Mouse (Mus musculus): ENCODE results near the gene Psmb7. TPM values are rescaled to one million over a fixed set of nuclear protein-coding genes. Genes with fewer than 3 reads are reported as not detected.

Gene Psmb7
- polyA plus RNA-seq, 1 experiment: 99.0 TPM

- no peak overlapping the region for H3K27ac ChIP-seq (ENCODE audit: control insufficient read depth, insufficient read depth, low read length)
- TF ChIP-seq POLR2A (IDR thresholded peaks at IDR 0.05; ENCODE audit: control insufficient read depth, extremely low read depth, insufficient read depth, low read length, poor library complexity): no peak
- H3K4me3 ChIP-seq (ENCODE audit: control insufficient read depth, insufficient read depth, low read length): no peak overlapping the region
- H3K4me1 ChIP-seq (replicated peaks; ENCODE audit: control insufficient read depth, insufficient read depth, low read length): no peaks in the 10 kb centered on the region
- no peak for DNase-seq
- H3K36me3 ChIP-seq (ENCODE audit: control insufficient read depth, insufficient read depth, low read length): no peaks in the 10 kb centered on the region
- no peaks in the 10 kb centered on the region for H3K27me3 ChIP-seq (ENCODE audit: control insufficient read depth, insufficient read depth, low read length)
- WGBS: 96% methylated on average over 15 of the region's 15 CpGs
Observed at GRCm38 (mm10) chr2:38552004-38552443, 91.9 kb downstream of the Psmb7 start.

GRCm38 (mm10) chr2:38547793-38548517, 95.9 kb downstream of the Psmb7 start:
- Histone ChIP-seq H3K4me1 (replicated peaks; ENCODE audit: control insufficient read depth, insufficient read depth, low read length) (no peaks in the 10 kb centered on the region), H3K27me3 (ENCODE audit: control insufficient read depth, insufficient read depth, low read length) (no peaks in the 10 kb centered on the region), H3K36me3 (ENCODE audit: control insufficient read depth, insufficient read depth, low read length) (no peaks in the 10 kb centered on the region), H3K4me3 (ENCODE audit: control insufficient read depth, insufficient read depth, low read length) (no peak overlapping the region), H3K27ac (ENCODE audit: control insufficient read depth, insufficient read depth, low read length) (no peak overlapping the region)
- DNase-seq: no peak
- 72% methylated on average over 11 of the region's 11 CpGs for WGBS
- no peak for TF ChIP-seq CTCF (IDR thresholded peaks at IDR 0.05; ENCODE audit: borderline replicate concordance, control insufficient read depth, extremely low read depth, insufficient read depth, low read length, poor library complexity)
- TF ChIP-seq POLR2A (IDR thresholded peaks at IDR 0.05; ENCODE audit: control insufficient read depth, extremely low read depth, insufficient read depth, low read length, poor library complexity): no peak

- DNase-seq: no peak
- Histone ChIP-seq H3K4me3 (ENCODE audit: control insufficient read depth, insufficient read depth, low read length) (no peak overlapping the region), H3K27me3 (ENCODE audit: control insufficient read depth, insufficient read depth, low read length) (no peaks in the 10 kb centered on the region), H3K27ac (ENCODE audit: control insufficient read depth, insufficient read depth, low read length) (no peak overlapping the region), H3K4me1 (replicated peaks; ENCODE audit: control insufficient read depth, insufficient read depth, low read length) (no peaks in the 10 kb centered on the region), H3K36me3 (ENCODE audit: control insufficient read depth, insufficient read depth, low read length) (no peaks in the 10 kb centered on the region)
- TF ChIP-seq CTCF (IDR thresholded peaks at IDR 0.05; ENCODE audit: borderline replicate concordance, control insufficient read depth, extremely low read depth, insufficient read depth, low read length, poor library complexity) (no peak), POLR2A (IDR thresholded peaks at IDR 0.05; ENCODE audit: control insufficient read depth, extremely low read depth, insufficient read depth, low read length, poor library complexity) (no peak)
- WGBS: 94% methylated on average over 5 of the region's 5 CpGs
Observed at GRCm38 (mm10) chr2:38546748-38547147, 97.1 kb downstream of the Psmb7 start.

GRCm38 (mm10) chr2:38546222-38546621, 97.7 kb downstream of the Psmb7 start:
- TF ChIP-seq POLR2A (IDR thresholded peaks at IDR 0.05; ENCODE audit: control insufficient read depth, extremely low read depth, insufficient read depth, low read length, poor library complexity): no peak
- TF ChIP-seq CTCF (IDR thresholded peaks at IDR 0.05; ENCODE audit: borderline replicate concordance, control insufficient read depth, extremely low read depth, insufficient read depth, low read length, poor library complexity): no peak
- 95% methylated on average over 6 of the region's 6 CpGs for WGBS
- no peak for DNase-seq

GRCm38 (mm10) chr2:38545706-38546105, 98.2 kb downstream of the Psmb7 start:
- no peaks in the 10 kb centered on the region for H3K36me3 ChIP-seq (ENCODE audit: control insufficient read depth, insufficient read depth, low read length)
- no peaks in the 10 kb centered on the region for H3K4me1 ChIP-seq (replicated peaks; ENCODE audit: control insufficient read depth, insufficient read depth, low read length)
- no peak for DNase-seq
- TF ChIP-seq POLR2A (IDR thresholded peaks at IDR 0.05; ENCODE audit: control insufficient read depth, extremely low read depth, insufficient read depth, low read length, poor library complexity) (no peak), CTCF (IDR thresholded peaks at IDR 0.05; ENCODE audit: borderline replicate concordance, control insufficient read depth, extremely low read depth, insufficient read depth, low read length, poor library complexity) (no peak)
- H3K27ac ChIP-seq (ENCODE audit: control insufficient read depth, insufficient read depth, low read length): no peak overlapping the region
- H3K27me3 ChIP-seq (ENCODE audit: control insufficient read depth, insufficient read depth, low read length): no peaks in the 10 kb centered on the region
- no peak overlapping the region for H3K4me3 ChIP-seq (ENCODE audit: control insufficient read depth, insufficient read depth, low read length)

More at GRCm38 (mm10) chr2:38546222-38546621, 97.7 kb downstream of the Psmb7 start:
- no peak overlapping the region for H3K27ac ChIP-seq (ENCODE audit: control insufficient read depth, insufficient read depth, low read length)
- no peak overlapping the region for H3K4me3 ChIP-seq (ENCODE audit: control insufficient read depth, insufficient read depth, low read length)
- H3K4me1 ChIP-seq (replicated peaks; ENCODE audit: control insufficient read depth, insufficient read depth, low read length): no peaks in the 10 kb centered on the region
- H3K27me3 ChIP-seq (ENCODE audit: control insufficient read depth, insufficient read depth, low read length): no peaks in the 10 kb centered on the region
- no peaks in the 10 kb centered on the region for H3K36me3 ChIP-seq (ENCODE audit: control insufficient read depth, insufficient read depth, low read length)

GRCm38 (mm10) chr2:38544982-38545381, 98.9 kb downstream of the Psmb7 start:
- Histone ChIP-seq H3K4me3 (ENCODE audit: control insufficient read depth, insufficient read depth, low read length) (no peak overlapping the region), H3K36me3 (ENCODE audit: control insufficient read depth, insufficient read depth, low read length) (no peaks in the 10 kb centered on the region), H3K27ac (ENCODE audit: control insufficient read depth, insufficient read depth, low read length) (no peak overlapping the region), H3K27me3 (ENCODE audit: control insufficient read depth, insufficient read depth, low read length) (no peaks in the 10 kb centered on the region), H3K4me1 (replicated peaks; ENCODE audit: control insufficient read depth, insufficient read depth, low read length) (no peaks in the 10 kb centered on the region)
- DNase-seq: no peak
- 45% methylated on average over 6 of the region's 6 CpGs for WGBS
- TF ChIP-seq POLR2A (IDR thresholded peaks at IDR 0.05; ENCODE audit: control insufficient read depth, extremely low read depth, insufficient read depth, low read length, poor library complexity) (no peak), CTCF (IDR thresholded peaks at IDR 0.05; ENCODE audit: borderline replicate concordance, control insufficient read depth, extremely low read depth, insufficient read depth, low read length, poor library complexity) (no peak)

- H3K36me3 ChIP-seq (ENCODE audit: control insufficient read depth, insufficient read depth, low read length): no peaks in the 10 kb centered on the region
- no peak for DNase-seq
- no peaks in the 10 kb centered on the region for H3K27me3 ChIP-seq (ENCODE audit: control insufficient read depth, insufficient read depth, low read length)
- H3K4me3 ChIP-seq (ENCODE audit: control insufficient read depth, insufficient read depth, low read length): no peak overlapping the region
- no peak overlapping the region for H3K27ac ChIP-seq (ENCODE audit: control insufficient read depth, insufficient read depth, low read length)
- TF ChIP-seq POLR2A (IDR thresholded peaks at IDR 0.05; ENCODE audit: control insufficient read depth, extremely low read depth, insufficient read depth, low read length, poor library complexity) (no peak), CTCF (IDR thresholded peaks at IDR 0.05; ENCODE audit: borderline replicate concordance, control insufficient read depth, extremely low read depth, insufficient read depth, low read length, poor library complexity) (no peak)
- H3K4me1 ChIP-seq (replicated peaks; ENCODE audit: control insufficient read depth, insufficient read depth, low read length): no peaks in the 10 kb centered on the region
Observed at GRCm38 (mm10) chr2:38544341-38544740, 99.5 kb downstream of the Psmb7 start.

Measured in thymus, adult 2 months (tissue).